Mouse (Mus musculus): Measurements from ENCODE around the gene Fbxo2.
A peak's percentile ranks its signal among the peaks of the same experiment; 100 is the strongest.
"Not testable (repeated sequence)": the region's sequence is repeated elsewhere in the genome, so short reads cannot be mapped to it uniquely, and the experiment has no call there.

Gene Fbxo2

GRCm38 (mm10) chr4:148160436-148161390 lies at the start of gene Fbxo2, which contains the start of gene Fbxo44:
Gene Fbxo2 (plus strand): TSS chr4:148160621.
Gene Fbxo44 (minus strand): TSS chr4:148160482.
- peak; percentile 64 to 72 for DNase-seq

DNA sequence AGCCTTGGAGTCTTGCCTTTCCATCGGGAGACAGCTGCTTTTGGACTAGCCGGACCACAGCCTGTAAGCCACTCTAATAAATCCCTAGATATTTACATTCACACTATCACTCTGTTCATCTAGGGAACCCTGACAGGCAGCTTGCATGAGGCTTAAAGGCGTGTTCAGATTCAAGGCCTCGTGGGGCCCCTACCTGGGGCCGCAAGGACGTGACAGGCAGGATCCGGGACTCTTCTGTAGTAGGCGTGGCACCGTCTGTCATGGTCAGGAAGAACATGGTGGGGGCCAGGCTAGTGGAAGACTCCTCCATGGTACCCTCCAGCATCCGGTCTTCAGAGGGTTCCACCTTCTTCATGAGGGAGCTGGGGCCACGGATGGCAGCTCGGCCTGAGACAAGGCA lies 47.9 kb upstream of the Fbxo2 start:
- no peak for DNase-seq

DNA sequence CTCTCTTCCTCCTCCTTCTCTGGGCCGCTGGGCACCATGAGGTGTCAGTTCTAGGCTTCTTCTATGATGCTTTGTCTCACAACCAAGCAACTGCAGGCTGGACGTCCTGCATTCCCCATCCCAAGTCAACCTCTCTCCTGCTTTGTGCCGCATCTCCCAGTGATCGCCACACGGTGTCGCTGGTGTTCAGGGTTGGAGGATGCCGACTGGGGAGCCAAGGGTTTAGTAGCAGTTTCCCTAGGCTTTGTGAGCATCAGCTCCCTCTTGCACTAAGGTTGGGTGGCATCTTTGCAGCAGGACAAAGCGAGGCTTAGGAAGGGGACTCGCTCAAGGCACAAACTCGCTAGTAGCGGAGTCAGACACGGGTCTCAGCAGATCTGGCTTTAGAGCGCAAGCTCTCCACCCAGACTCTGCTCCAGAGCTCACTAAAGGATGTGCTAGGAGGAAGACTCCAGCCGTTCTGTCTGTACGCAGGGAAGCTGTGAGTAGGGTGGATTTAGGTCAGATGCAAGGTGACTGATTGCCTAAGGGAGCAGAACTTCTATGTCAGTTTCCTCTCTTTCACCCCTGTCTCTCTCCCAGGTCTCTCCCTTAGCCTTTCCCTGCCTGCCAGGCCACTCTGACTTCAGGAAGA lies 45.5 kb upstream of the Fbxo2 start:
- DNase-seq = peak; percentile 88 to 89

DNA sequence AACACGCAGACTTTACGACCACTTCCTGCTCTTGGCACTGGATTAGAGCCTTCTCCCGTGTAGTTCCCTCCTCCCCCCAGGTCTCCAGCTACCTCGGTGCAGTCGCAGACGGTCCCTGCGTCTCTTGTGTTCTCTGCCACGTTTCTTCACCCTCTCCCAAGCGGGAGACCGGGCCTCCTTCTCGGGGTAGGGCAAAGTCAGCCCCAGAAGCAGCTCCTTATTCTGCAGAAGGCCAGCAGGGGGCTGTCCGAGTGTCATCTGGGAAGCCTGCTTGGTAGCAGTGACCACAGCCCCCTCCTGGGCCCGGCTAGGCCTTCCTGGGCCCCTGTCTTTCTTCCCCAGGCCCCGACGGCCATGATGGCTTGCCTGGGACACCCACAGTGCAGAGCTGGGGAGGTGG lies 45.0 kb upstream of the Fbxo2 start:
- DNase-seq = no peak

DNA sequence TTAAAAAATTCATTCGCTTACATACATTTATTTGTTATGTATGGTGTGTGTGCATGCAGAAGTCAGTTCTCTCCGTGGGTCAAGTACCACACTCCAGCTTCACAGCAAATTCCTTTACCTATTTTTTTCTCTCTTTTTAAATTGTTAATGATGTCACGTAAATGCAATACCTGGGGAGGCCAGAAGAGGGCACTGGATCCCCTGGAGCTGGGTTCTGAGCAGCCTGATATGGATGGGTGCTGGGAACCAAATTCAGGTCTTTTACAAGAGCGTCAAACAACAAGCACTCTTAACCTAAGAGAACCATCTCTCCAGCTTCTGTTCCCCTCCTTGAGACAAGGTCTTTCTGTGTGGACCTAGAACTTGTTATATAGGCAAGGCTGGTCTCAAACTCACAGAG lies 43.8 kb upstream of the Fbxo2 start:
- no peak for DNase-seq

DNA sequence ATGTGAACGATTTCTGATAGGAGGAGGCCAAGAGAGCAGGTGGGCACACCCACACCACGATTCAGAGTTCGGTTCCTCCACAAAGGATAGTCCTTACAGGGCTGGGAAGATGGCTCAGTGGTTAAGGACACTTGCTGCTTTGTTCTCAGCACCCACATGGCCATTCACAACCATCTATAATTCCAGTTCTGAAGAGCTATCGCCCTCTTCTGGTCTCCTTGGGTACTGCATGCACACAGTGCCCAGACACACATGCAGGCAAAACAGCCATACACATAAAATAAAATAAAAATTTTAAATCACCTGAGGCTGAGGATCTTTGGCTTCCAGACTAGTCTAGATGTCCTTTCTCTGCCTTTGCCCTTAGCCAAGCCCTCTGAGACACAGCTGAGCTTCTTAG lies 43.0 kb upstream of the Fbxo2 start:
- no peak for DNase-seq

GRCm38 (mm10) chr4:148119578-148119977 lies 40.8 kb upstream of the Fbxo2 start:
- DNase-seq = not testable (repeated sequence)

DNA sequence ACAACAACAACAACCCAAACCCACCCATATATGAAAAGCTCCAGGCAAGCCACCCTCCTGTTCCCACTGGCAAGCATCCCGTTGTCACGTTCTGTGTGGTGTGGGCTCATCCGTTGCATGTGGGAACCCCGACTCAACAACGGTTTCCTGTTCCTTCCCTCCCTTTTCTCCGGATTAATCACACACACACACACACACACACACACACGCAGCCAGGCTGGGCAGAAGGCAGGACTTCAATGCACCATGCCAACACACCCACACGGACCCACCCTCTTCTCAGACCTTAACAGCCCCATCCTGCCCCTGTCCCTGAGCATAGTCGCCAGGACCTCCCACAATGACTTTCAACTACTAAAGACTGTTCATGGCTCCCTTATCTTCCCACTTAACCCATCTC lies 39.9 kb upstream of the Fbxo2 start:
- no peak for DNase-seq

GRCm38 (mm10) chr4:148121362-148121761 lies 39.1 kb upstream of the Fbxo2 start:
- DNase-seq = peak in 1 of 2 experiments; percentile 22

GRCm38 (mm10) chr4:148121982-148122693 lies 38.3 kb upstream of the Fbxo2 start:
- DNase-seq = no peak

- DNase-seq = no peak
Observed at GRCm38 (mm10) chr4:148122694-148123066, 37.7 kb upstream of the Fbxo2 start.

DNA sequence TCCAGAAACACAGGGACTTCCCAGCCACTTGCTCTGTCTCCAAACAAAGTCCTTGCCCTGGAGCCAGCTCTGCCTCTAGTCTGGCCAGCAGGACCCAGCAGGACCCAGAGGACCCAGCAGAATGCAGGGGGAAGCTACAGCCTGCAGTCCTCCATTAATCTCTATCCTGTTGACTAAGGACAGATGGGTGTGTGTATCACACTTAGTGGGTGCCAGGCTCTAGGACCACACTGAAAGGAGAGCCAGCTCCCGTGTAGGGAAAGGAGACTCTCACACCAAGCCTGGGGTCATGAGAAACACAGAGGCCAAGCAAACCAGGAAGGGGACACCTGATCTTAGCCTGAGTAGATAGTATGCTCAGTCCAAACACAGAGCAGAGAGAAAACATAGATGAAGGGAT lies 32.2 kb upstream of the Fbxo2 start:
- no peak for DNase-seq

GRCm38 (mm10) chr4:148128672-148129071 lies 31.7 kb upstream of the Fbxo2 start:
- DNase-seq = no peak

GRCm38 (mm10) chr4:148130133-148130532 lies 30.3 kb upstream of the Fbxo2 start, which contains the start of gene Mad2l2:
Gene Mad2l2 (plus strand): TSS chr4:148130384.
- no peak for DNase-seq

GRCm38 (mm10) chr4:148130561-148131413 lies 29.6 kb upstream of the Fbxo2 start, which contains the start of gene Draxin:
Gene Draxin (minus strand): TSS chr4:148130698.
- no peak for DNase-seq

GRCm38 (mm10) chr4:148131497-148132081 lies 28.8 kb upstream of the Fbxo2 start:
- no peak for DNase-seq

DNA sequence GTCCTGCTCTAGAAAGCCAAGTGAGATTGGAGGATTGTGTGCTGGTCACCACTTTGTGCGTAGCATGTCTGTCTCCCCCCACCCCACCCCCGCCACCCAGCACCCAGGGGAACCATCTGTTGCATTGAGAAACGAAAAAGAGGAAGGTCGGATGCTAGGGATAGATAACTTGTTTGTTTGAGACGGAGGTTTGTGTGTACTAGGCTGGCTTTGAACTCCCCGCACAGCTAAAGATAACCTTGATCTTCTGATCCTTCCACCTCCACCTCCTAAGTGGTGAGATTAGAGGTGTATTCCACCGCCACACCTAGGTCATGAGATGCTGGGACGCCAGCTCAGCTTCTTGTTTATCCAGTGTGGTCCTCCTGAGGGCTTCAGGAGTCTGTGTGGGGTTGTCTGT lies 25.4 kb upstream of the Fbxo2 start:
- DNase-seq = no peak

DNA sequence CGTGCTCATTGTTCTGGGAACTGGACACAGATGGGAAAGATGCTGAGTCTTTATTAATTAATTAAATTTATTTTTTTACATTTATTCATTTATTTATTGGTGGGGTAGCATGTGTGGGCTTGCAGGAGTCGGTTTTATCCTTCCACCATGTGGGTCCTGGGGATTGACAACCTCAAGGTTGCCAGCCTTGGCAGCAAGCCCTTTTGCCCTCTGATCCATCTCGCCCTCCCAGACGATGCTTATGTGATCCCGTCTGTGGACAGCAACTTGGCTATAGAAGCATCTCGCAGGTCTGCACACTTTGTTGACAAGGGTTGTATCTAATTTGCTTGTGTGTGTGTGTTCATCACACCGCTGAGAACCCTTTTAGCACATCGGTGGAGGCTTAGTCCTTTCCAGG lies 22.9 kb upstream of the Fbxo2 start:
- DNase-seq = no peak

GRCm38 (mm10) chr4:148139767-148140097 lies 20.7 kb upstream of the Fbxo2 start:
- no peak for DNase-seq

DNA sequence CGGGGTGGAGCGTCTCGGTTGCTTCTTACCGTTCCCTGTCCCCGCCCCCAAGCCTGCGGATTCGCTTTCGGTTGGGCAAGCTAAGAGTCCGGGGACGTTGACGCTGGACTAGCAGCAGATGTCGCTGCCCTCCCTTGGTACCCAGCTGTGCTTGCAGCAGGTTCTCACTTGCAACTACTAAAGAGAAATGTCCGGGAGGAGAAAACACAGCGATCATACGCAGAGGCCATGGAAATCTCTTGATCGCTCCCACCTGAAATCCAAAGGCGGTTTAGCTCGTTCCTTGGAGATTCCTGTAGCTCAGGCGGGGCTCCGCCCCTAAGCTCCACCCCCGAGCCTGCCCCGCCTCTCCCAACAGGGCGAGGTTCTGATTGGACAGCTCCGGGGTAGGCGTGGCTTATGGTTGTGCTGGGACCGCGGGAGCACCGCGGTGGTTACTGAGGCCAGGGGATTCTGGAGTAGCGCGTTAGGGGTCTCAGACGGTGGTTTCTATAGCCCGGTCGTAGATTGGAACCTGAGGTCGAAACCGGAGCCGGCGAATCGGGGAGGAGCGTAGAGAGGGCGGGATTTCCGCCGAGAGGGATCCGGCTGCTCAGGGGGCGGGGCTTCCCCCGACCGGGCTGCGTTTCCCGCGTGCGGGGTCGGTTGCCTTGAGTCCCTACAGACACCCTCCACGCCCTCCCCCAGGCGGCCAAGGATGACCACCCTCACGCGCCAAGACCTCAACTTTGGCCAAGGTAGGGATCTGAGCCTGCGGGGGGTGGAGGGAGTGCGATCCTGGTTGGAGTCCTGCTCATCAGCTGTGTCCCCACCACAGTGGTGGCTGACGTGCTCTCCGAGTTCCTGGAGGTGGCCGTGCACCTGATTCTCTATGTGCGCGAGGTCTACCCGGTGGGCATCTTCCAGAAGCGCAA lies 20.1 kb upstream of the Fbxo2 start:
- peak; percentile 93 to 95 for DNase-seq

DNA sequence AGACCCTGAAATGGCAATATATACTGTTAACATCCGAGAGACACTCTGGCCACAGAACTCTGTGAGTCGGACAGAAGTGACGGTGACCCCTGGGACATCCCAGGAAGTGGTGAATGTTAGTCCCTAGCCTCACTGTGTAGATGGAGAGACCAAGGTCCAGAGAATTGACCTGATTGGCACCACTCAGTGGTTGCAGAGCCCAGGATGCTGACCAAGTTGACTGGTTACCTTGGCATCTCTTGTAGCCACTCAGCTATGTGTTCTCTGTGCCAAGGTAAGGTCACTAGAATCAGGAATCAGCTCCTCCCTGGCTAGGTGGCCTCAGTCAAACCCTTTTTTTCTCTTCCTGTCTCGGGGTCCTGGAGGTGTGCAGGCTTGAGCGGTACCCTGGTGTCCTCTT lies 16.7 kb upstream of the Fbxo2 start:
- no peak for DNase-seq
